Mouse (Mus musculus) forebrain, embryonic 14.5 days (tissue): Measurements from ENCODE around the gene Fbxl4. TPM values are rescaled to one million over a fixed set of nuclear protein-coding genes. Genes with fewer than 3 reads are reported as not detected.

Source experiments
- ATAC-seq: fragments of 200-750 bp; cut with Nextera tagmentation; 2 replicates; pipeline ENCODE4 v1.8.0; 2017; ENCODE audit warnings: mild to moderate bottlenecking, moderate library complexity
- DNase-seq: peaks from one replicate; pipeline ENCODE4 v3.0.0-alpha.2; 2015; ENCODE audit warnings: low spot score
- H3K27ac ChIP-seq: fragments of 300-500 bp; sonication (generic); 2 replicates; pipeline ENCODE4 v1.5.1; 2014; ENCODE audit warnings: low read depth, mild to moderate bottlenecking, control low read depth, low read length, moderate library complexity
- H3K27me3 ChIP-seq: fragments of 300-500 bp; sonication (generic); replicated peaks from 2 replicates; pipeline ENCODE4 v1.6.1; 2014; ENCODE audit warnings: low read length, control low read depth, mixed read lengths; ENCODE audit not compliant: control insufficient read depth, insufficient read depth
- H3K36me3 ChIP-seq: fragments of 300-500 bp; sonication (generic); 2 replicates; pipeline ENCODE4 v1.6.1; 2014; ENCODE audit warnings: low read length, control low read depth; ENCODE audit not compliant: control insufficient read depth, insufficient read depth
- H3K4me1 ChIP-seq: fragments of 300-500 bp; sonication (generic); 2 replicates; pipeline ENCODE4 v1.6.1; 2014; ENCODE audit warnings: antibody characterized with exemption, low read length, control low read depth; ENCODE audit not compliant: control insufficient read depth, insufficient read depth
- H3K4me2 ChIP-seq: fragments of 300-500 bp; sonication (generic); 2 replicates; pipeline ENCODE4 v1.6.1; 2014; ENCODE audit warnings: mild to moderate bottlenecking, control low read depth, low read length
- H3K4me3 ChIP-seq: fragments of 300-500 bp; sonication (generic); 2 replicates; pipeline ENCODE4 v1.5.1; 2014; ENCODE audit warnings: low read depth, low read length, control low read depth
- H3K9ac ChIP-seq: fragments of 300-500 bp; sonication (generic); 2 replicates; pipeline ENCODE4 v1.6.1; 2014; ENCODE audit warnings: mild to moderate bottlenecking, low read length, control low read depth, moderate library complexity
- H3K9me3 ChIP-seq: fragments of 300-500 bp; sonication (generic); replicated peaks from 2 replicates; pipeline ENCODE4 v1.6.1; 2016; ENCODE audit warnings: low read length, control low read depth, mixed read lengths; ENCODE audit not compliant: control insufficient read depth
- WGBS: fragments of 180-500 bp; shearing (Covaris S2); extraction: QIAGEN DNeasy Blood & Tissue Kit; methylation state at CpG from one replicate; pipeline ENCODE4 v1.1.7; 2014; 5-methylcytosine and 5-hydroxymethylcytosine counted together
- polyA plus RNA-seq: library from polyadenylated mRNA; unstranded; fragments of >200 nt; fragmentation: Nextera tagmentation; extraction: Ambion mirVana; gene quantifications from 2 replicates; pipeline ENCODE4 v1.2.1, GENCODE M21; 2014

Gene Fbxl4
- polyA plus RNA-seq, 1 experiment from 2014 or later, result 15.0 TPM

DNA sequence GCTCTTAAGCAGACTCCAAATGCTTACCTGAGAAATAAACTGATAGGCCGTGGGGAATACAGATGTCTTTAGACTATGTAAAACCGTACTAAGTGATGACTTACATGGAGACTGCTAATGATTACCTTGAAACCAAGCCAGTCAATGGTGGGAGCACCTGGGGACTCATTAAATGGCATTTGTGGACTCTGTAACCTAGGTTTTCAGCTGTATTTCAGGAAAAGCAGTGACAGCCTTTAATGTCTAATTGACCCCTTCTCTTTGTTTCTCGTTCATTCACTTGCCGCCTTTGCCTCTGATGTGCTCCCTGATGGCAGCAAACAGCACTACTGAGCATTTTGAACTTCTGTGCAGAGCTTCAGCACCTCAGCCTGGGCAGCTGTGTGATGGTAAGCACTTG lies 65.1 kb downstream of the Fbxl4 start:
- DNase-seq (no peak), ATAC-seq (no peak)
- Histone ChIP-seq H3K27me3 (no peaks in the 10 kb centered on the region), H3K4me1 (no peaks in the 10 kb centered on the region), H3K9me3 (no peaks in the 10 kb centered on the region), H3K27ac (no peak overlapping the region), H3K4me2 (no peak overlapping the region), H3K9ac (no peak overlapping the region), H3K36me3 (no peaks in the 10 kb centered on the region), H3K4me3 (no peak overlapping the region)
- WGBS, result 66% methylated on average over 4 of the region's 4 CpGs

DNA sequence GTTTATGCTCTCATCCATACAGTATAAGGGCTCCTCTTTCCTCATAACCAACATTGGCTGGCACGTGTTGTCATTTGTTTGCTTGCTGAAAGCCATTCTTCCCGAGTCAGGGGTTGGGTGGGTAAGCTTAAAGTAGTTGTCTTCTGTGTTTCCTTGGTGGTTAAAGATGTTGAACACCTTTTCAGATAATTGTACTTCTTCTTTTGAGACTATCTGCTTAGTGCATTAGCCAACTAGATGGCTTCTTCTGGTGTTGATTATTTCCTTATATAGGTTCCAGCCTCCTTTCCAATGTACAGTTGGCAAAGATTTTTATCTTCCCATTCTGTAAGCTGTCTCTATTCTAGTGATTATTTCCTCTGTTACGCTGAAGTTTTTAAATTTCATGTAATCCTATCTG lies 70.8 kb downstream of the Fbxl4 start:
- H3K27ac ChIP-seq, result no peak overlapping the region
- H3K4me1 ChIP-seq, result no peaks in the 10 kb centered on the region
- no peak overlapping the region for H3K4me3 ChIP-seq
- H3K36me3 ChIP-seq, result no peaks in the 10 kb centered on the region
- ATAC-seq (no peak), DNase-seq (no peak)
- H3K9ac ChIP-seq, result no peak overlapping the region
- WGBS, result 96% methylated on average over 3 of the region's 3 CpGs
- no peak overlapping the region for H3K4me2 ChIP-seq
- H3K27me3 ChIP-seq, result no peaks in the 10 kb centered on the region
- no peaks in the 10 kb centered on the region for H3K9me3 ChIP-seq

DNA sequence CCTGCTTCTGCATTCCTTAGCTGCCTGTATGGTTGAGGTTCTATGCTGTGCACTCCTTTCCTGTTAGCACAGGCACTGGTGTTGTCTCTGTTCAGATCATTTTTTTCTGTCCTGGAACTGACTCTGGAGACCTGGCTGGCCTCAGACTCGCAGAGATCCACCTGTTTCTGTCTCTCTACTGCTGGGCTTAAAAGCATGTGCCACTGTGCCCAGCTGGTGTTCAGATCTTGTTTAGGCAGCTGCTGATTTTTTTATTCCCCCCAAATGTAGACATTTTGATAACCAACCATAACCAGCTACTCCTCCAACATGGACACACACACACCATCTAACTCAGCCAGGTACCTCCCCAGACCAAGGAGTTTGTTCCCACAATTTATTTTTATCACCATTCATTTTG lies 112.2 kb downstream of the Fbxl4 start:
- H3K27ac ChIP-seq, result no peak overlapping the region
- no peak for ATAC-seq
- no peak for DNase-seq
- H3K4me1 ChIP-seq, result no peaks in the 10 kb centered on the region
- H3K9me3 ChIP-seq, result no peaks in the 10 kb centered on the region
- 97% methylated on average over 1 of the region's 1 CpGs for WGBS
- H3K27me3 ChIP-seq, result no peaks in the 10 kb centered on the region
- no peak overlapping the region for H3K9ac ChIP-seq
- H3K4me3 ChIP-seq, result no peak overlapping the region
- no peak overlapping the region for H3K4me2 ChIP-seq
- no peaks in the 10 kb centered on the region for H3K36me3 ChIP-seq

DNA sequence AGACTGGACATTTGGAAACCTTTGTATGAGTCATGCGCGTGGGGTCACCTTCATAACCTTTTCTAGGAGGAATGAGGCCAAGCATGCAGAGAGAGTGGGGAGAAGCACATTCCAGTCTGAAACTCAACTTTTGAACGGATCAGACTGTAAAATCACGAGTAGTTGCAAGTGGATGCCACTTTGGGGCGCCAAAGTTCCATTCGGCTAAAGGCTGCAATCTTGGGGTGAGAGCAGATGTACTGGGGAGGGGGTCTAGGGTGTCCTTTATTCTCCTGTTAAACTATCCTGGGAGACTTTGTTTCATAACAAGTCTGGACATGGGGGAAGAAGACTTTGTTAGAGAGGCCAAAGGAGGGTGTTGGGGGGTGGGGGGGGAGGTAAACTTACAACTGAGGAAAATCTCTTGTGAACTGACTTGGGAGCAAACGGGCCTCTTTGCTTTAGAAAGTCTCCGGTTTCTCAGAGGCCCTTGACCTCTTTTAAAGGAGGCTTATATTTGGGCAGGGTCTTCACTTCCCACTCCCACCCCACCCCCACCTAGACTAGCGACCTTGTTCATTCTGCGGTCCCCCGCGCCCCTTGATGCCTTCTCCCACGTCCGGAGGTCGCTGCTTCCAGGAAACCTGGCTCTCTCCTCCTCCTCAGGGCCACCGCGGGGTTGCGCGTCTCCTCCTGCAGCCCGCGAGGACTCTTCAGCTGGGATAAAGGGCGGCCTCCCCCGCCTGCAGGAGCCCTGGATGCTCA lies 119.8 kb downstream of the Fbxl4 start:
- Histone ChIP-seq H3K4me2 (peak overlapping the region; percentile 99), H3K27me3 (no peaks in the 10 kb centered on the region), H3K4me3 (peak overlapping the region; percentile 89), H3K9ac (peak overlapping the region; percentile 71), H3K36me3 (no peaks in the 10 kb centered on the region), H3K4me1 (peaks cover 22% of the 10 kb centered on the region), H3K9me3 (no peaks in the 10 kb centered on the region), H3K27ac (peak overlapping the region; percentile 91)
- 2% methylated on average over 23 of the region's 23 CpGs for WGBS
- peak; percentile 82 for ATAC-seq
- DNase-seq, result peak; percentile 90

DNA sequence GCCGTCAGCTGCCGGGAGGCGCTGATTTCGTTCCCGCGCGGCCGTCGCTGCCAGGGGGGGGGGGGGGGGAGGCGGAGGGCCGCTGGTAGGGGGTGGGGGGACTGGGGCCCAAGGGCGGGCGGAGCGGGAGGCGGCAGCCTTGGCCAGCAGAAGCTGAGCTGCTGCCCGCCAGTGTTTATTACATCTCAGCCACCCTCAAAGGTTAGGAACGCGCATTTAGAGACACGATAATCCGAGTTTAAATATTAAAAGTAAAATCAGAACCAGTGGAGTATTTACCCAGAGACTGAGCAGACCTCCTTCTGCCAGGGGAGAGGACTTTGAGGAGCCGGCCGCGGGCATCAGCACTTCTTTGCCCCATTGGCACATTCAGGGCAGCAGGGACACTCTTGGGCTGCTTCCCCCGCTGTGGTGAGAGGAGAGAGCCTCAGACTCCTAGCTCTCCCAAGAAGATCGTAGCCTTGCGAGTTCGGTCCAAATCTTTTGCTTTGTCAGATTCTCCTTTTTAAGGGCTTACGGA lies 120.4 kb downstream of the Fbxl4 start:
- Histone ChIP-seq H3K9me3 (no peaks in the 10 kb centered on the region), H3K4me1 (peaks cover 24% of the 10 kb centered on the region), H3K4me3 (peak overlapping the region; percentile 89), H3K27me3 (no peaks in the 10 kb centered on the region), H3K9ac (peak overlapping the region; percentile 71), H3K27ac (peak overlapping the region; percentile 91), H3K4me2 (peak overlapping the region; percentile 99), H3K36me3 (no peaks in the 10 kb centered on the region)
- ATAC-seq, result peak; percentile 41
- peak; percentile 66 for DNase-seq
- 1% methylated on average over 24 of the region's 28 CpGs for WGBS

DNA sequence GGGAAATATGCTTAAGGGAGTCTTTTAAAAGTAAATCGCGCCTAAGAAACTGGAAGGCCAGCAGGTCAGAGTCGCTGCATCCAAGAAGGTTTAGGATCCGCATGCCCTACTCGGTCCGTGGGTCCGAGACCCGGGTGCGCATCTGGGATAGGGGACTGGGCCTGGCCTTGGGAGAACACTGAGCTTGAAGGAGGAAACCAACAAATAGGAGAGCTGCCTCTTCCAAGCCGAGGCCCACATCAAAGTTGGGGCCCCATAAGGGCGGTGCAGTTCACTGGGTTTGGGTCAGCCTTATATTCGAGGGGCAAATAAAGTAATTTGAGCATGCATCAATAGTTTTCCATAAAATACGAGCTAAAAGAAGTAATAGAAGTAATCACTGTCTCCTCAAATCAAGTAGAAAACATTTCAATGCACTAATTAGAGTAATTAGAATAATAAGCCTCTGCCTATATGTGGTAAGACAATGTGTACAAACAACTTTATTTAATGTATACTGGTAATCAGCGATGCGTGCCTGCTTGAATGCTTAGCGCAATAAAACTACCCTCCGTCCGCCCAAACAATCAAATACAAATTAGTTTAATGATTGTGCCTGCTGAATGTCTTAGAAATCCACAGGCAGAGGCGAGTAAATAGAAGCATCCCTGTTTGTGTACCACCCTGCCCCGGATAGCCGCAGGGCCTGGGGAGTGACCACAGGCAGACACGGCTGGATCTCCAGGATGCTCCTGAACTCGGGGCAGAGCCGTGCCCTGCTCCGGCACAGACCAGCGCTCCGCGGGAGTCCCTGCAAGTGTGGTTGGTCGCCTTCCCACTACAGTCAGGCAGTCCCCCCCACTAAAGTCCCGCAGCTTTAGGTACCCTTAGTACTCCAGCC lies 121.4 kb downstream of the Fbxl4 start:
- Histone ChIP-seq H3K36me3 (no peaks in the 10 kb centered on the region), H3K4me1 (peaks cover 24% of the 10 kb centered on the region), H3K4me2 (peak overlapping the region; percentile 99), H3K9me3 (no peaks in the 10 kb centered on the region), H3K4me3 (peak overlapping the region; percentile 89), H3K27ac (peak overlapping the region; percentile 81), H3K27me3 (no peaks in the 10 kb centered on the region), H3K9ac (peak overlapping the region; percentile 62)
- under 1% methylated on average over 30 of the region's 30 CpGs for WGBS
- peak; percentile 72 for DNase-seq
- ATAC-seq, result peak; percentile 45

DNA sequence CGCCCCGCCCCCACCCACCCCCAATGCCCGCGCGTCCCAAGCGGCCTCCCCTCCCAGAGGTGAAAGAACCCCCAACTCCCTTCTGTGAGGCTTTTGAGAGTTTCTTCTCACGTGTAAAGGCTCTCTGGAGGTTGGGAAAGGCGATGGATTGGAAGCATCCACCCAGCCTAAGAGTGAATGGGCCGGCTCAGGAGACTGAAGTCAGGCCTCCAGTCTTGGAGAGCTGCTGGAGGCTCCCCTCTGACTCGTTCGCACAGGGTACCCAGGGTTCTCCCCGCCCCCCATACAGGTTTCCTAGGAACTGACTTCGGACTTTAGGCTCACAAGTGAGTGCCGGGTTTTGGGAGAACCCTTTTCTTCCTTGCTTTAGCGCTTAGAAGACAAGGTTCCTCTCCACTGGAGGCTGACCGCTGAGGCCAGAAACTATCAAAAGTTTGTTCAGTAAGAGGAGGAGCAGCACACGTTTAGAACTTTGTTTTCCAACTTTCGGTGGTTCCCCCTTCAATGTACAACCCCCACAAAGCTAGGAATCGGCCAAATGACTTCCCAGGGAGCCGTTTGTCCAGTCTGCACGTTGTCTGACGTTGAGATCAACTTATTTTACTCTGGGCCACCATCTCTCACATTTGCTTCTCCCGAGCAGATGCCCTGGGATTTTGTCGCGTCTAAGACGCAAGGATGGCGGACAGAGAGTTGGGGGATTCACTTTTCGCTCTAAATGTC lies 122.2 kb downstream of the Fbxl4 start:
- no peaks in the 10 kb centered on the region for H3K36me3 ChIP-seq
- H3K9me3 ChIP-seq, result no peaks in the 10 kb centered on the region
- peak overlapping the region; percentile 89 for H3K4me3 ChIP-seq
- DNase-seq (peak; percentile 58), ATAC-seq (peak; percentile 28)
- peak overlapping the region; percentile 62 for H3K9ac ChIP-seq
- peak overlapping the region; percentile 81 for H3K27ac ChIP-seq
- no peaks in the 10 kb centered on the region for H3K27me3 ChIP-seq
- peak overlapping the region; percentile 99 for H3K4me2 ChIP-seq
- WGBS, result 5% methylated on average over 27 of the region's 28 CpGs
- H3K4me1 ChIP-seq, result peaks cover 24% of the 10 kb centered on the region

DNA sequence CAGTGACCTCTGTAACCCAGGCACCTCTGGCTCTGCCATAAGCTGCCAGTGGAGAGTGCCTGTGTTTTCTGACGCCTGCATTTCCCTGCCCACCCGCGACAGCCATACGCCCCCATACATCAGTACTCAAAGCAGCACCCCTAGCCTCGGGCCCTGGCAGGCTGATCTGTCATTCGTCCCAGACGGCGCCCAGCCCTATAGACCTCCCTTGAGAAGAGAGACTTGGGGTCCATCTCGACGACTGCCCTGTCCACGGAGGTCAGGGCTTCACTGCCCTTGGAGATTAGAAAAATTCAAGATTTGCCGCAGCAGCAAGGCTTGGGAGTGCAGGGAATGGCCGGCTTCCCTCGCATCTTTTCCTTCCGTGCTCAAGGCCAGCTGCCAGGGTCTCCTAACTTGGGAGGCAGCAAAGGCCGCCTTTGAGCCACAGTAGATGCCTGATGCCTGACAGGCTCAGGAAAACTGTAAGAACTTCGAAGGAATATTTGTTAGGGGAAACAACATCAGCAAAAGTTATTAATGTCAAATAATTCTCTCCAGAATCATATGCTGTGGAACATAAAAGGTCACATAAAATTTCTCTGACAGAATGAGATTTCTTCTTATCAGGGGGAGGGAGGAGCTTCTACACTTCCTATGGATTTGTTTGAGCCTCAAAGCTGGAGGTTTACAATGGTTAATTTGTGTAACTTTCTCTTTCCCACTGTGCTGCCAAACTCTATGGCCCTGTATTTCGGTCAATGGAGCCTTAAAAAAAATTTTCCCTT lies 122.9 kb downstream of the Fbxl4 start:
- no peaks in the 10 kb centered on the region for H3K36me3 ChIP-seq
- no peaks in the 10 kb centered on the region for H3K27me3 ChIP-seq
- peaks cover 24% of the 10 kb centered on the region for H3K4me1 ChIP-seq
- H3K4me2 ChIP-seq, result peak overlapping the region; percentile 99
- H3K9ac ChIP-seq, result peak overlapping the region; percentile 62
- no peak for ATAC-seq
- H3K27ac ChIP-seq, result peak overlapping the region; percentile 81
- H3K9me3 ChIP-seq, result no peaks in the 10 kb centered on the region
- 7% methylated on average over 18 of the region's 18 CpGs for WGBS
- H3K4me3 ChIP-seq, result peak overlapping the region; percentile 89
- peak; percentile 36 for DNase-seq
